In genomic region chr6:95590463-95590862, GRCm38 (mm10) we compare ENCODE assay signal across 13 mouse cellular contexts.
"Had no signal": no experiment of that assay in that cellular context is flagged by ENCODE, and none has a peak within 500 bp of the region (broad histone marks: within the 10 kb centered on the region; RNA-seq: fewer than 3 reads in every experiment).

No protein-coding gene starts in this region.

- H3K9ac ChIP-seq: limb, embryonic 12.5 days; liver, embryonic 13.5 days; liver, postnatal 0 days; lung, embryonic 15.5 days; midbrain, embryonic 13.5 days had no signal

- H3K27me3 ChIP-seq: limb, embryonic 12.5 days; liver, embryonic 13.5 days; lung, embryonic 15.5 days; midbrain, embryonic 13.5 days had no signal

- DNase-seq: kidney, postnatal 4 days; liver; liver, embryonic 13.5 days; liver, postnatal 0 days; lung, postnatal 14 days; thymus, postnatal 4 days had no signal

- H3K4me2 ChIP-seq: limb, embryonic 12.5 days; liver, embryonic 13.5 days; lung, embryonic 15.5 days; midbrain, embryonic 13.5 days had no signal

- H3K9me3 ChIP-seq: limb, embryonic 12.5 days; liver, embryonic 13.5 days; lung, embryonic 15.5 days; midbrain, embryonic 13.5 days had no signal

- H3K4me1 ChIP-seq: limb, embryonic 12.5 days; liver, embryonic 13.5 days; lung, embryonic 15.5 days had no signal

- ATAC-seq: liver, postnatal 0 days; midbrain, embryonic 13.5 days had no signal

- H3K4me3 ChIP-seq: layer of hippocampus, adult 2 months; limb, embryonic 12.5 days; liver, embryonic 13.5 days; lung, embryonic 15.5 days; midbrain, embryonic 13.5 days had no signal

- H3K36me3 ChIP-seq: lung, embryonic 15.5 days; midbrain, embryonic 13.5 days had no signal

- H3K27ac ChIP-seq: kidney, postnatal 0 days; layer of hippocampus, adult 2 months; limb, embryonic 12.5 days; liver, embryonic 13.5 days; lung, embryonic 15.5 days; macrophage; midbrain, embryonic 13.5 days; stomach, postnatal 0 days had no signal
